Mouse (Mus musculus): ENCODE results near the gene Olfr640.

Olfr640 gene

GRCm38 (mm10) chr7:104025473-104025872 is at the start of gene Olfr640:
Gene Olfr640, minus strand, starts transcription at chr7:104025573.
- ChIA-PET CTCF (no interaction called here), POLR2A (no interaction called here)

- POLR2A ChIA-PET = interaction anchor here in 1 of 4 experiments (0.6 kb wide), 1 partner anchor 1587 kb away, joined by 4 read pairs; no protein-coding TSS in a partner anchor
- CTCF ChIA-PET = no interaction called here
These were observed 46.4 kb upstream of the Olfr640 start, which contains the start of gene Olfr644 for GRCm38 (mm10) chr7:104071769-104072168. Gene Olfr644, minus strand, starts transcription at chr7:104071869.

GRCm38 (mm10) chr7:104061345-104061744 is 36.0 kb upstream of the Olfr640 start, which contains the start of gene 4930516K23Rik:
Gene 4930516K23Rik, minus strand, starts transcription at chr7:104061445.
- CTCF ChIA-PET = no interaction called here
- POLR2A ChIA-PET = no interaction called here

GRCm38 (mm10) chr7:104059215-104059614 is 33.8 kb upstream of the Olfr640 start:
- ChIA-PET POLR2A (no interaction called here), CTCF (no interaction called here)

- CTCF ChIA-PET = no interaction called here
These were observed 27.2 kb upstream of the Olfr640 start, which contains the start of gene Olfr642 for GRCm38 (mm10) chr7:104052566-104052965. Gene Olfr642, minus strand, starts transcription at chr7:104052666.

GRCm38 (mm10) chr7:104050745-104051144 is 25.4 kb upstream of the Olfr640 start:
- ChIA-PET CTCF (no interaction called here), POLR2A (no interaction called here)

More at GRCm38 (mm10) chr7:104052566-104052965, 27.2 kb upstream of the Olfr640 start, which contains the start of gene Olfr642:
- POLR2A ChIA-PET = no interaction called here

GRCm38 (mm10) chr7:104035145-104035544 is 9.8 kb upstream of the Olfr640 start, which contains the start of gene Olfr641:
Gene Olfr641, plus strand, starts transcription at chr7:104035445.
- POLR2A ChIA-PET = no interaction called here
- CTCF ChIA-PET = no interaction called here

GRCm38 (mm10) chr7:104026978-104027377 is 1.6 kb upstream of the Olfr640 start:
- ChIA-PET POLR2A (no interaction called here), CTCF (no interaction called here)

- POLR2A ChIA-PET = interaction anchor here in 1 of 4 experiments (0.7 kb wide), 1 partner anchor 67 kb away, joined by 3 read pairs; no protein-coding TSS in a partner anchor
- CTCF ChIA-PET = no interaction called here
These were observed 3.7 kb downstream of the Olfr640 start for GRCm38 (mm10) chr7:104021651-104022050.

GRCm38 (mm10) chr7:104018953-104019352 is 6.4 kb downstream of the Olfr640 start:
- POLR2A ChIA-PET = no interaction called here
- CTCF ChIA-PET = no interaction called here

GRCm38 (mm10) chr7:104017203-104017602 is 8.2 kb downstream of the Olfr640 start, which contains the start of gene Olfr639:
Gene Olfr639, minus strand, starts transcription at chr7:104017303.
- CTCF ChIA-PET = no interaction called here
- POLR2A ChIA-PET = no interaction called here

GRCm38 (mm10) chr7:103999124-103999523 is 26.2 kb downstream of the Olfr640 start:
- POLR2A ChIA-PET = no interaction called here
- CTCF ChIA-PET = no interaction called here

GRCm38 (mm10) chr7:103998446-103998845 is 26.9 kb downstream of the Olfr640 start, which contains the start of gene Olfr638:
Gene Olfr638, plus strand, starts transcription at chr7:103998746.
- CTCF ChIA-PET = no interaction called here

GRCm38 (mm10) chr7:103971782-103972181 is 53.6 kb downstream of the Olfr640 start:
- ChIA-PET POLR2A (no interaction called here), CTCF (no interaction called here)

More at GRCm38 (mm10) chr7:103998446-103998845, 26.9 kb downstream of the Olfr640 start, which contains the start of gene Olfr638:
- POLR2A ChIA-PET = no interaction called here

GRCm38 (mm10) chr7:103970852-103971251 is 54.5 kb downstream of the Olfr640 start, which contains the start of gene Olfr635:
Gene Olfr635, plus strand, starts transcription at chr7:103971152.
- ChIA-PET POLR2A (no interaction called here), CTCF (no interaction called here)

Data from embryonic stem cell, embryonic (primary cell).